Mouse (Mus musculus): ENCODE results near the gene Mms19. TPM values are rescaled to one million over a fixed set of nuclear protein-coding genes. Genes with fewer than 3 reads are reported as not detected.
"Not testable (repeated sequence)": the region's sequence is repeated elsewhere in the genome, so short reads cannot be mapped to it uniquely, and the experiment has no call there.

Mms19 gene
- polyA plus RNA-seq, 1 experiment from 2014 or later, result 26.9 TPM

DNA sequence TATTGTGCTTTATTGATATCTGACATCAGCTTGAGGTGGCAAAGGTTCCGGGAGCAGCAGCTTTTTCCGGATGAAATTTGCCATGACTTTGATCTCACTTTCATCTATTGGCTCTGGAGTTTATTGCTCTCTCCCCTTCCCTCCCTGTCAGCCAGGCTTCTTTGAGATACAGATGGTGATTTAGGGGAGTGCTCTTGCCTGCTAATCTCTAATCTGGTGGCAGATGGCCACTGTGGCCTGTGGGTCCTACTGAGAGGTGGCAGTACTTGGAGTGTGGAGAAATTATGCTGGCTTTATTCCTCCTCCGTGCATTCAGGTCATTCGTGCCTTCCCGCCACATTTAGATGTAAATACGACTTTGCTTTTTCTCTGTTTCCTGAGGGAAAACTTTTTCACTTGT is 46.8 kb downstream of the Mms19 start:
- Histone ChIP-seq H3K4me3 (ENCODE audit: low read depth, low read length) (peak overlapping the region; percentile 93), H3K36me3 (ENCODE audit: control insufficient read depth, insufficient read depth, low read length) (peaks cover 4% of the 10 kb centered on the region; the same call in 1 of the 2 replicates), H3K4me2 (peak overlapping the region; percentile 94), H3K9me3 (replicated peaks; ENCODE audit: control insufficient read depth, low read length) (no peaks in the 10 kb centered on the region), H3K27ac (ENCODE audit: low read depth, low read length) (no peak overlapping the region), H3K4me1 (ENCODE audit: control insufficient read depth, insufficient read depth, low read length) (peaks cover 16% of the 10 kb centered on the region), H3K27me3 (ENCODE audit: control insufficient read depth, insufficient read depth, low read length) (no peaks in the 10 kb centered on the region), H3K9ac (ENCODE audit: low read depth, low read length) (peak overlapping the region; percentile 77)
- WGBS (ENCODE audit: insufficient replicate concordance), result 46% methylated on average over 6 of the region's 6 CpGs
- ATAC-seq (replicated peaks; ENCODE audit: insufficient number of reproducible peaks, low FRiP score, low TSS enrichment), result no peak

DNA sequence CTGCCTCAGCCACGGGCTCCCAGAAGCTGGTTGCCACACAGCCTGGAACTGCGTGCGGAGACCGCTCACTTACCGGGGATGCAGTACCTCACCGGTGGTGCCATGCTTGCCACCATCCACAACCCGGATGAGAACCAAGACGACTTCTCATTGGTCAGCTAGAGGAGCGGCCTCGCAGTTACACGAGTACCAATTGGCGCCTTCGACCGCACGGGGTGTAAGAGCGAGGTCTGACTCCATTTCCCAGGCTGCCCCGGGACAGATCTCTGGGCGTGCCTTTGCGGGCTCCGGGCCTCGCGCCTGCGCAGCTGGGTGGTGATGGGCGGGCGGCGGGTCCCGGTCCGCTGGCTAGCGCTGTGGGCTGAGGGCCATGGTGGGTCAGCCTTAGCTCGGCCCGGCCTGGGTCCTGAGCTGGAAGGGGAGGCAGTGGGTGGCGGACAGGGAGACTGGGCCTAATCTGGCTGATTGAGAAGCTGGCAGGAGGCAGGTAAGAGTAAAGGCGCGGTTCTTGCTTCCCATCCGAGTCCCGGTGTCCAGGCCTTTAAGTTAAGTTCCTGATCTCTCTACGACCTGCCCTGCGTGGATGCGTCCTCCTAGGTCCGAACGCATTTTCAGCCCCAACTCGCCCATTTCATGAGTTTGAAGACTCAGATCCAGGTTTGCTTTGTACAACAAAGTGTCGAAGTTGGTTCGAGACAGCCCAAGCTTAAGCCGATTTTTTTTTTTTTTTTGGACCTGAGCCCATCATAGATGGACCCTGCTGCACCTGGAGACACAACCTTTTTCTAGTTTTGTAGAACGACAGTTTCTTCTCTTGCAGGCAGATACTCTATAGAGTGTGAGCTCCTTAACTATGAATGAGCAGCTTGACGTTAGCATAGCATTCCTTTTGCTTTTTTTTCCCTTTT is 47.5 kb downstream of the Mms19 start, which contains the start of the genes Exosc1 and Zdhhc16:
Exosc1 (minus strand) TSS at position 245 of the 908 bp plus-strand sequence.
Zdhhc16 (plus strand) TSS at position 302 of the 908 bp plus-strand sequence.
- peak within 1 kb of the TSS; percentile 93 for H3K4me3 ChIP-seq (ENCODE audit: low read depth, low read length)
- H3K9ac ChIP-seq (ENCODE audit: low read depth, low read length), result peak within 1 kb of the TSS; percentile 87
- peak within 1 kb of the TSS; percentile 94 for H3K4me2 ChIP-seq
- H3K27ac ChIP-seq (ENCODE audit: low read depth, low read length), result no peak within 1 kb of the TSS
- ATAC-seq (replicated peaks; ENCODE audit: insufficient number of reproducible peaks, low FRiP score, low TSS enrichment), result peak; percentile 99
- no peaks in the 10 kb centered on the region for H3K9me3 ChIP-seq (replicated peaks; ENCODE audit: control insufficient read depth, low read length)
- H3K27me3 ChIP-seq (ENCODE audit: control insufficient read depth, insufficient read depth, low read length), result no peaks in the 10 kb centered on the region
- H3K36me3 ChIP-seq (ENCODE audit: control insufficient read depth, insufficient read depth, low read length), result peaks cover 4% of the 10 kb centered on the region
- H3K4me1 ChIP-seq (ENCODE audit: control insufficient read depth, insufficient read depth, low read length), result peaks cover 16% of the 10 kb centered on the region
- under 1% methylated on average over 47 of the region's 47 CpGs for WGBS (ENCODE audit: insufficient replicate concordance)

DNA sequence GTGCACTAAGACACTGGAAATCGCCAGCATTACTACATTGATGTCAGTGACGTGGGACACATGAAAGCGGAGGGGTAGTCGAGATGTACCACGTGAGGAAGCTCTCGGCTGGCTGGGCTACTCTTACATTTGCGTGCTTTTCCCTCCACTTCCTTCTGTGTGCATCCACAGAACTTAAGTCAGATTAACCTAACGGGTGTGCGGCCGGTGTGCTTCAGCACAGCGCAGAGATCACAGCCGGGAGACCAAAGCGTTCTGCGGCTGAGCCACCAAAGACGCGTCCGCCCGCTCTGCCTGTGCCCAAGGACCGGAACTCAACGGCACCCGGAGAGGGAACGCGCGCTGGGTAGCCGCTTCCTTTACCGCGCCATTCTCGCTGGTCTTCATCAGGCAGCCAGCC is 48.3 kb downstream of the Mms19 start:
- Histone ChIP-seq H3K9ac (ENCODE audit: low read depth, low read length) (peak overlapping the region; percentile 87), H3K36me3 (ENCODE audit: control insufficient read depth, insufficient read depth, low read length) (peaks cover 5% of the 10 kb centered on the region), H3K9me3 (replicated peaks; ENCODE audit: control insufficient read depth, low read length) (no peaks in the 10 kb centered on the region), H3K27me3 (ENCODE audit: control insufficient read depth, insufficient read depth, low read length) (no peaks in the 10 kb centered on the region), H3K4me2 (peak overlapping the region; percentile 94), H3K27ac (ENCODE audit: low read depth, low read length) (no peak overlapping the region), H3K4me1 (ENCODE audit: control insufficient read depth, insufficient read depth, low read length) (peaks cover 16% of the 10 kb centered on the region), H3K4me3 (ENCODE audit: low read depth, low read length) (peak overlapping the region; percentile 93)
- 0 out of 2 replicates have a peak, but pooled peaks have one; percentile 18 for ATAC-seq (replicated peaks; ENCODE audit: insufficient number of reproducible peaks, low FRiP score, low TSS enrichment)
- 1% methylated on average over 28 of the region's 28 CpGs for WGBS (ENCODE audit: insufficient replicate concordance)

DNA sequence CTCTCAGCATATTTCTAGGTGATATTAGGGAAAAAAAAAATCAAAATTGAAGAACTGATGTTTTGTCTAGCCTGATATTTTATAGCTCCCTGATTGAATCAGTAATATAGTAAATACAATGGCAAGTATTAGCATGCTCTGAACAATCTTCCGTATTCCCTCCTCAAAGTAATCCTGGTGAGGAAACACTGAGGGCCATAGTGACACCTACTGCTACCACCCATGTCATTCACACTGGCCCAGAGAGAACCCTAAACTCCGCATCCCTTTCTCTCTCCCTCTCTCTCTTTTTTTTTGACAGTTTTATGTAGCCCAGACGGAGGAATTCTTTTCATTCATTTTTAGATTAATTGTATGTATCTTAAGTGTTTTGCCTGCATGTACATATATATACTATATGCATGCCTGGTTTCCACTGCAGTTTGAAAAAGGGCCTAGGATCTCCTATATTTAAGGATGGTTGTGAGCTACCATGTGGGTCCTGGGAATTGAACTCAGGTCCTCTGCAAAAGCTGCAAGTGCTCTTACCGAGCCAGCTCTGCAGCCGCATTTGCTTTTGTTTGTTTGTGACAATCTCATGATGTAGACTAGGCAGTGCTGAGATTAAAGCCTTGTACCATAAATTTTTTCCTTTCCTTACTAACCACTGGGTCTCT is 60.4 kb downstream of the Mms19 start:
- Histone ChIP-seq H3K9ac (ENCODE audit: low read depth, low read length) (no peak overlapping the region), H3K27ac (ENCODE audit: low read depth, low read length) (no peak overlapping the region), H3K4me3 (ENCODE audit: low read depth, low read length) (no peak overlapping the region), H3K4me2 (no peak overlapping the region), H3K9me3 (replicated peaks; ENCODE audit: control insufficient read depth, low read length) (no peaks in the 10 kb centered on the region), H3K36me3 (ENCODE audit: control insufficient read depth, insufficient read depth, low read length) (peaks cover 32% of the 10 kb centered on the region), H3K4me1 (ENCODE audit: control insufficient read depth, insufficient read depth, low read length) (no peaks in the 10 kb centered on the region), H3K27me3 (ENCODE audit: control insufficient read depth, insufficient read depth, low read length) (no peaks in the 10 kb centered on the region)
- no peak for ATAC-seq (replicated peaks; ENCODE audit: insufficient number of reproducible peaks, low FRiP score, low TSS enrichment)
- WGBS (ENCODE audit: insufficient replicate concordance), result 73% methylated on average over 5 of the region's 5 CpGs

DNA sequence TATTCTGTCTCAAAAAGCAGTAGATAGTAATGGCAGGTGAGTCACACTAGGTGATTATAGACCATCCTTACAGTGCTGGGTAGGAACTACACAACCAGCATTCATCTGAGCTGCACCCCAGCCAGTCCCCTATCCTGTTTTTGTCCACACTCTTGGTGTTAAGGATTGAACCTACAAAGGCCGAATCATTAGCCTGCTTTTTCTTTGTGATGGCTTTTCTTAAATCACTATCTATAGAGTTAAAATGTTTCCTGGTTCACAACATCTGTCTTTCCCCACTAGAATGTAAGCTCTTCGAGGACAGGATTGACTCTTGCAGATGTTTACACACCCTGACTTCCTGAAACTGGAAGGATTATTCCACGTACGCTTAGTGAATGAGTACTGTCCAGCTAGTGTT is 61.5 kb downstream of the Mms19 start:
- Histone ChIP-seq H3K4me2 (no peak overlapping the region), H3K27ac (ENCODE audit: low read depth, low read length) (no peak overlapping the region), H3K27me3 (ENCODE audit: control insufficient read depth, insufficient read depth, low read length) (no peaks in the 10 kb centered on the region), H3K4me1 (ENCODE audit: control insufficient read depth, insufficient read depth, low read length) (0 out of 2 replicates have a peak, but pooled peaks cover 3% of the 10 kb centered on the region), H3K9me3 (replicated peaks; ENCODE audit: control insufficient read depth, low read length) (no peaks in the 10 kb centered on the region), H3K9ac (ENCODE audit: low read depth, low read length) (no peak overlapping the region), H3K36me3 (ENCODE audit: control insufficient read depth, insufficient read depth, low read length) (peaks cover 34% of the 10 kb centered on the region), H3K4me3 (ENCODE audit: low read depth, low read length) (no peak overlapping the region; the same call in 1 of the 2 replicates)
- no peak for ATAC-seq (replicated peaks; ENCODE audit: insufficient number of reproducible peaks, low FRiP score, low TSS enrichment)
- WGBS (ENCODE audit: insufficient replicate concordance), result 72% methylated on average over 4 of the region's 4 CpGs

DNA sequence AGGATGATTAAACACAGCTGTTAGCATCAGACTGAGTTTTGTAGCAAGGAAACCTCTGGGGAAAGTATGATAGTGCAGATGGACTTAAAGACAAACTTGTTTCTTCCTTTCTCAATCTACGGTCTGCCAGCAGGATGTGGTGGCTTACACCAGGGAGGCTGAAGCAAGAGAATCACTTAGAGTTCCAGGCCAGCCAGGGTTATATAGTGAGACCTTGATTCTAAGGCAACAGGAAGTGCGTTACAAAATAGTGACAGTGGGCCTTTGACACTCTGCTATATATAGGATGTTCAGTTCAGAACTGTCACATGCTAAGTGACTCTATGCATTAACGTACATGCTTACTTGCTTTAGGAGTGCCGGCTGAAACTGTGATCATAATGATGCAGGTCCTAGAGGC is 64.1 kb downstream of the Mms19 start:
- H3K4me3 ChIP-seq (ENCODE audit: low read depth, low read length), result no peak overlapping the region
- no peak overlapping the region for H3K4me2 ChIP-seq
- WGBS (ENCODE audit: insufficient replicate concordance), result 86% methylated on average over 4 of the region's 4 CpGs
- peaks cover 16% of the 10 kb centered on the region for H3K4me1 ChIP-seq (ENCODE audit: control insufficient read depth, insufficient read depth, low read length)
- ATAC-seq (replicated peaks; ENCODE audit: insufficient number of reproducible peaks, low FRiP score, low TSS enrichment), result no peak
- H3K9ac ChIP-seq (ENCODE audit: low read depth, low read length), result no peak overlapping the region
- no peaks in the 10 kb centered on the region for H3K9me3 ChIP-seq (replicated peaks; ENCODE audit: control insufficient read depth, low read length)
- H3K27me3 ChIP-seq (ENCODE audit: control insufficient read depth, insufficient read depth, low read length), result no peaks in the 10 kb centered on the region
- peaks cover 29% of the 10 kb centered on the region for H3K36me3 ChIP-seq (ENCODE audit: control insufficient read depth, insufficient read depth, low read length)
- no peak overlapping the region for H3K27ac ChIP-seq (ENCODE audit: low read depth, low read length)

DNA sequence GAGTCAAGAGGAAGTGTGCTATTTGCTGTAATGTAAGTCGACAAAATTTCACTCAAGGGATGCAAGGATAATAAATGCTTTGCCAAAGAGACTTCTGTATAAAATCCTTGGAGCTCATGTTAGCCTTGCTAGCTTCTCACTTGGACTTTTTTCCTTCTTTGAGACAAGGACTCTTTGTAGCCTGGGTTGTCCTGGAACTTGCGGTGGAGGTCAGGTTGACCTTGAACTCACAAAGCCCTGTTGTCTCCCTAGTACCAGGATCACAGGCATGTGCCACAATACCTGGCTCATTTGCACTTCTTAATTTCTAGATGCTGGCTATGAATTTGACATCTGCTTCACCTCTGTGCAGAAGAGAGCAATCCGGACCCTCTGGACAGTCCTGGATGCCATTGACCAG is 65.7 kb downstream of the Mms19 start:
- 76% methylated on average over 3 of the region's 3 CpGs for WGBS (ENCODE audit: insufficient replicate concordance)
- no peak for ATAC-seq (replicated peaks; ENCODE audit: insufficient number of reproducible peaks, low FRiP score, low TSS enrichment)
- Histone ChIP-seq H3K36me3 (ENCODE audit: control insufficient read depth, insufficient read depth, low read length) (peaks cover 29% of the 10 kb centered on the region), H3K4me3 (ENCODE audit: low read depth, low read length) (no peak overlapping the region), H3K27me3 (ENCODE audit: control insufficient read depth, insufficient read depth, low read length) (no peaks in the 10 kb centered on the region), H3K4me1 (ENCODE audit: control insufficient read depth, insufficient read depth, low read length) (peaks cover 16% of the 10 kb centered on the region), H3K4me2 (peak overlapping the region; percentile 91; the same call in 1 of the 2 replicates), H3K9me3 (replicated peaks; ENCODE audit: control insufficient read depth, low read length) (no peaks in the 10 kb centered on the region), H3K9ac (ENCODE audit: low read depth, low read length) (no peak overlapping the region), H3K27ac (ENCODE audit: low read depth, low read length) (no peak overlapping the region)

DNA sequence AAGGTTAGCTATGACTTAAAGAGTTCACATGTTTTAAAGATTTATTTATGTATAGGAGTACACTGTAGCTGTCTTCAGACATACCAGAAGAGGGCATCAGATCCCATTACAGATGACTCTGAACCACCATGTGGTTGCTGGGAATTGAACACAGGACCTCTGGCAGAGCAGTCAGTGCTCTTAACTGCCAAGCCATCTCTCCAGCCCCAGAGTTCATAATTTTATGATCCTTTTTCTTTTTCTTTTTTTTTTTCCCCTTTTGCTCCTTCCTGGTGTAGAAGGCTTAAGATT is 66.4 kb downstream of the Mms19 start:
- H3K4me3 ChIP-seq (ENCODE audit: low read depth, low read length), result peak overlapping the region; percentile 99
- not testable (repeated sequence) for H3K9ac ChIP-seq (ENCODE audit: low read depth, low read length); H3K27ac ChIP-seq (ENCODE audit: low read depth, low read length); ATAC-seq (replicated peaks; ENCODE audit: insufficient number of reproducible peaks, low FRiP score, low TSS enrichment); H3K27me3 ChIP-seq (ENCODE audit: control insufficient read depth, insufficient read depth, low read length); H3K9me3 ChIP-seq (replicated peaks; ENCODE audit: control insufficient read depth, low read length)
- peak overlapping the region; percentile 91 for H3K4me2 ChIP-seq
- H3K36me3 ChIP-seq (ENCODE audit: control insufficient read depth, insufficient read depth, low read length), result peaks cover 28% of the 10 kb centered on the region
- H3K4me1 ChIP-seq (ENCODE audit: control insufficient read depth, insufficient read depth, low read length), result peaks cover 16% of the 10 kb centered on the region
